Mouse (Mus musculus): Measurements from ENCODE around the gene Stk38l. TPM values are rescaled to one million over a fixed set of nuclear protein-coding genes. Genes with fewer than 3 reads are reported as not detected.
"Not testable (repeated sequence)": the region's sequence is repeated elsewhere in the genome, so short reads cannot be mapped to it uniquely, and the experiment has no call there.

Gene Stk38l
- polyA plus RNA-seq, 1 experiment from 2014 or later, result 15.6 TPM

- ATAC-seq (ENCODE audit: low read depth), result no peak
- H3K4me3 ChIP-seq (ENCODE audit: low read length), result no peak overlapping the region
- H3K9me3 ChIP-seq (ENCODE audit: control insufficient read depth, low read length), result no peaks in the 10 kb centered on the region
- H3K27me3 ChIP-seq (ENCODE audit: control insufficient read depth, insufficient read depth, low read depth, low read length), result no peaks in the 10 kb centered on the region
- H3K9ac ChIP-seq (ENCODE audit: low read length), result no peak overlapping the region
- 90% methylated on average over 1 of the region's 1 CpGs for WGBS
- no peak overlapping the region for H3K4me2 ChIP-seq (ENCODE audit: low read depth, low read length)
- no peaks in the 10 kb centered on the region for H3K36me3 ChIP-seq (ENCODE audit: control insufficient read depth, insufficient read depth, low read length)
- H3K27ac ChIP-seq (ENCODE audit: low read length), result no peak overlapping the region
- H3K4me1 ChIP-seq (replicated peaks; ENCODE audit: control insufficient read depth, insufficient read depth, low read length), result 0 out of 2 replicates have a peak, but pooled peaks cover 5% of the 10 kb centered on the region
Measured at GRCm38 (mm10) chr6:146731031-146731430, 6.2 kb downstream of the Stk38l start.

GRCm38 (mm10) chr6:146731692-146732091, 6.9 kb downstream of the Stk38l start:
- H3K4me1 ChIP-seq (replicated peaks; ENCODE audit: control insufficient read depth, insufficient read depth, low read length), result 0 out of 2 replicates have a peak, but pooled peaks cover 5% of the 10 kb centered on the region
- WGBS, result 25% methylated on average over 2 of the region's 2 CpGs
- H3K9me3 ChIP-seq (ENCODE audit: control insufficient read depth, low read length), result no peaks in the 10 kb centered on the region
- no peaks in the 10 kb centered on the region for H3K27me3 ChIP-seq (ENCODE audit: control insufficient read depth, insufficient read depth, low read depth, low read length)
- no peak overlapping the region for H3K4me3 ChIP-seq (ENCODE audit: low read length)
- no peak overlapping the region for H3K27ac ChIP-seq (ENCODE audit: low read length)
- ATAC-seq (ENCODE audit: low read depth), result no peak
- no peak overlapping the region for H3K9ac ChIP-seq (ENCODE audit: low read length)
- no peaks in the 10 kb centered on the region for H3K36me3 ChIP-seq (ENCODE audit: control insufficient read depth, insufficient read depth, low read length)
- H3K4me2 ChIP-seq (ENCODE audit: low read depth, low read length), result no peak overlapping the region

GRCm38 (mm10) chr6:146732232-146732631, 7.4 kb downstream of the Stk38l start:
- WGBS, result 45% methylated on average over 3 of the region's 3 CpGs
- no peak overlapping the region for H3K4me3 ChIP-seq (ENCODE audit: low read length)
- no peaks in the 10 kb centered on the region for H3K36me3 ChIP-seq (ENCODE audit: control insufficient read depth, insufficient read depth, low read length)
- no peak overlapping the region for H3K9ac ChIP-seq (ENCODE audit: low read length)
- no peaks in the 10 kb centered on the region for H3K9me3 ChIP-seq (ENCODE audit: control insufficient read depth, low read length)
- no peak for ATAC-seq (ENCODE audit: low read depth)
- no peak overlapping the region for H3K27ac ChIP-seq (ENCODE audit: low read length)
- no peaks in the 10 kb centered on the region for H3K27me3 ChIP-seq (ENCODE audit: control insufficient read depth, insufficient read depth, low read depth, low read length)
- no peak overlapping the region for H3K4me2 ChIP-seq (ENCODE audit: low read depth, low read length)
- 0 out of 2 replicates have a peak, but pooled peaks cover 5% of the 10 kb centered on the region for H3K4me1 ChIP-seq (replicated peaks; ENCODE audit: control insufficient read depth, insufficient read depth, low read length)

- Histone ChIP-seq H3K4me2 (ENCODE audit: low read depth, low read length) (no peak overlapping the region), H3K27ac (ENCODE audit: low read length) (no peak overlapping the region), H3K9ac (ENCODE audit: low read length) (no peak overlapping the region), H3K4me1 (replicated peaks; ENCODE audit: control insufficient read depth, insufficient read depth, low read length) (0 out of 2 replicates have a peak, but pooled peaks cover 5% of the 10 kb centered on the region), H3K36me3 (ENCODE audit: control insufficient read depth, insufficient read depth, low read length) (no peaks in the 10 kb centered on the region), H3K9me3 (ENCODE audit: control insufficient read depth, low read length) (no peaks in the 10 kb centered on the region), H3K27me3 (ENCODE audit: control insufficient read depth, insufficient read depth, low read depth, low read length) (no peaks in the 10 kb centered on the region), H3K4me3 (ENCODE audit: low read length) (no peak overlapping the region)
- WGBS, result 26% methylated on average over 1 of the region's 1 CpGs
- no peak for ATAC-seq (ENCODE audit: low read depth)
Measured at GRCm38 (mm10) chr6:146732676-146733075, 7.9 kb downstream of the Stk38l start.

GRCm38 (mm10) chr6:146733554-146733953, 8.8 kb downstream of the Stk38l start:
- Histone ChIP-seq H3K36me3 (ENCODE audit: control insufficient read depth, insufficient read depth, low read length) (no peaks in the 10 kb centered on the region), H3K9me3 (ENCODE audit: control insufficient read depth, low read length) (no peaks in the 10 kb centered on the region), H3K4me1 (replicated peaks; ENCODE audit: control insufficient read depth, insufficient read depth, low read length) (0 out of 2 replicates have a peak, but pooled peaks cover 5% of the 10 kb centered on the region), H3K27ac (ENCODE audit: low read length) (no peak overlapping the region), H3K4me3 (ENCODE audit: low read length) (no peak overlapping the region), H3K27me3 (ENCODE audit: control insufficient read depth, insufficient read depth, low read depth, low read length) (no peaks in the 10 kb centered on the region), H3K9ac (ENCODE audit: low read length) (no peak overlapping the region), H3K4me2 (ENCODE audit: low read depth, low read length) (no peak overlapping the region)
- WGBS, result 60% methylated on average over 1 of the region's 1 CpGs
- no peak for ATAC-seq (ENCODE audit: low read depth)

GRCm38 (mm10) chr6:146738889-146739288, 14.1 kb downstream of the Stk38l start:
- H3K9ac ChIP-seq (ENCODE audit: low read length), result no peak overlapping the region
- H3K4me3 ChIP-seq (ENCODE audit: low read length), result no peak overlapping the region
- no peaks in the 10 kb centered on the region for H3K36me3 ChIP-seq (ENCODE audit: control insufficient read depth, insufficient read depth, low read length)
- H3K27ac ChIP-seq (ENCODE audit: low read length), result no peak overlapping the region
- no peak overlapping the region for H3K4me2 ChIP-seq (ENCODE audit: low read depth, low read length)
- H3K27me3 ChIP-seq (ENCODE audit: control insufficient read depth, insufficient read depth, low read depth, low read length), result no peaks in the 10 kb centered on the region
- no peak for ATAC-seq (ENCODE audit: low read depth)
- 78% methylated on average over 1 of the region's 1 CpGs for WGBS
- 0 out of 2 replicates have a peak, but pooled peaks cover 2% of the 10 kb centered on the region for H3K4me1 ChIP-seq (replicated peaks; ENCODE audit: control insufficient read depth, insufficient read depth, low read length)
- no peaks in the 10 kb centered on the region for H3K9me3 ChIP-seq (ENCODE audit: control insufficient read depth, low read length)

GRCm38 (mm10) chr6:146740724-146741123, 15.9 kb downstream of the Stk38l start:
- H3K4me1 ChIP-seq (replicated peaks; ENCODE audit: control insufficient read depth, insufficient read depth, low read length), result 0 out of 2 replicates have a peak, but pooled peaks cover 2% of the 10 kb centered on the region
- H3K27ac ChIP-seq (ENCODE audit: low read length), result no peak overlapping the region
- H3K27me3 ChIP-seq (ENCODE audit: control insufficient read depth, insufficient read depth, low read depth, low read length), result no peaks in the 10 kb centered on the region
- no peak overlapping the region for H3K4me2 ChIP-seq (ENCODE audit: low read depth, low read length)
- no peak overlapping the region for H3K4me3 ChIP-seq (ENCODE audit: low read length)
- H3K9me3 ChIP-seq (ENCODE audit: control insufficient read depth, low read length), result no peaks in the 10 kb centered on the region
- no peaks in the 10 kb centered on the region for H3K36me3 ChIP-seq (ENCODE audit: control insufficient read depth, insufficient read depth, low read length)
- no peak overlapping the region for H3K9ac ChIP-seq (ENCODE audit: low read length)
- ATAC-seq (ENCODE audit: low read depth), result no peak

- H3K4me2 ChIP-seq (ENCODE audit: low read depth, low read length), result no peak overlapping the region
- no peaks in the 10 kb centered on the region for H3K9me3 ChIP-seq (ENCODE audit: control insufficient read depth, low read length)
- ATAC-seq (ENCODE audit: low read depth), result no peak
- no peaks in the 10 kb centered on the region for H3K36me3 ChIP-seq (ENCODE audit: control insufficient read depth, insufficient read depth, low read length)
- H3K4me3 ChIP-seq (ENCODE audit: low read length), result no peak overlapping the region
- H3K4me1 ChIP-seq (replicated peaks; ENCODE audit: control insufficient read depth, insufficient read depth, low read length), result 0 out of 2 replicates have a peak, but pooled peaks cover 2% of the 10 kb centered on the region
- H3K27ac ChIP-seq (ENCODE audit: low read length), result no peak overlapping the region
- H3K9ac ChIP-seq (ENCODE audit: low read length), result no peak overlapping the region
- no peaks in the 10 kb centered on the region for H3K27me3 ChIP-seq (ENCODE audit: control insufficient read depth, insufficient read depth, low read depth, low read length)
- whole genome bisulfite sequencing, result 71% methylated on average over 5 of the region's 5 CpGs
Measured at GRCm38 (mm10) chr6:146741986-146742635, 17.3 kb downstream of the Stk38l start.

GRCm38 (mm10) chr6:146744266-146744665, 19.5 kb downstream of the Stk38l start:
- H3K4me3 ChIP-seq (ENCODE audit: low read length); H3K36me3 ChIP-seq (ENCODE audit: control insufficient read depth, insufficient read depth, low read length): not testable (repeated sequence)
- 93% methylated on average over 7 of the region's 7 CpGs for WGBS

More at GRCm38 (mm10) chr6:146744266-146744665, 19.5 kb downstream of the Stk38l start:
- not testable (repeated sequence) for H3K27me3 ChIP-seq (ENCODE audit: control insufficient read depth, insufficient read depth, low read depth, low read length); H3K9ac ChIP-seq (ENCODE audit: low read length); H3K4me1 ChIP-seq (replicated peaks; ENCODE audit: control insufficient read depth, insufficient read depth, low read length); H3K27ac ChIP-seq (ENCODE audit: low read length); ATAC-seq (ENCODE audit: low read depth); H3K4me2 ChIP-seq (ENCODE audit: low read depth, low read length); H3K9me3 ChIP-seq (ENCODE audit: control insufficient read depth, low read length)

All from lung, embryonic 16.5 days (tissue).